Mouse (Mus musculus) embryo, embryonic 11.5 days (tissue): ENCODE data around the gene Ddx42.

Experiments used
- DNase-seq: peaks from one replicate; pipeline ENCODE4 v3.0.0-alpha.2; 2012; ENCODE audit warnings: low read depth, low spot score

Gene Ddx42

GRCm38 (mm10) chr11:106268326-106269059, 51.8 kb downstream of the Ddx42 start:
- DNase-seq = no peak

GRCm38 (mm10) chr11:106269060-106269431, 52.3 kb downstream of the Ddx42 start:
- no peak for DNase-seq

GRCm38 (mm10) chr11:106271131-106271793, 54.5 kb downstream of the Ddx42 start:
- no peak for DNase-seq

- no peak for DNase-seq
Observed at GRCm38 (mm10) chr11:106271794-106272643, 55.3 kb downstream of the Ddx42 start.

GRCm38 (mm10) chr11:106272644-106273310, 56.1 kb downstream of the Ddx42 start, which contains the start of gene Smarcd2:
Gene Smarcd2 (minus strand): TSS chr11:106272972.
- peak; percentile 98 for DNase-seq

- no peak for DNase-seq
Observed at GRCm38 (mm10) chr11:106273311-106273684, 56.6 kb downstream of the Ddx42 start.

- DNase-seq = no peak
Observed at GRCm38 (mm10) chr11:106273811-106274210, 57.1 kb downstream of the Ddx42 start.

GRCm38 (mm10) chr11:106274374-106274773, 57.6 kb downstream of the Ddx42 start:
- no peak for DNase-seq

GRCm38 (mm10) chr11:106274971-106275411, 58.3 kb downstream of the Ddx42 start:
- no peak for DNase-seq

- DNase-seq = peak; percentile 88
Observed at GRCm38 (mm10) chr11:106276454-106276853, 59.7 kb downstream of the Ddx42 start, which contains the start of gene Tcam1. Gene Tcam1 (plus strand): TSS chr11:106276672.

GRCm38 (mm10) chr11:106282452-106282851, 65.7 kb downstream of the Ddx42 start:
- no peak for DNase-seq

- no peak for DNase-seq
Observed at GRCm38 (mm10) chr11:106283371-106283770, 66.6 kb downstream of the Ddx42 start.

GRCm38 (mm10) chr11:106284126-106284525, 67.4 kb downstream of the Ddx42 start:
- no peak for DNase-seq

GRCm38 (mm10) chr11:106286206-106286605, 69.5 kb downstream of the Ddx42 start:
- no peak for DNase-seq

GRCm38 (mm10) chr11:106286987-106287386, 70.3 kb downstream of the Ddx42 start:
- no peak for DNase-seq

GRCm38 (mm10) chr11:106289369-106289768, 72.6 kb downstream of the Ddx42 start:
- DNase-seq = no peak

- no peak for DNase-seq
Observed at GRCm38 (mm10) chr11:106290376-106290775, 73.7 kb downstream of the Ddx42 start.

- DNase-seq = no peak
Observed at GRCm38 (mm10) chr11:106291861-106292260, 75.1 kb downstream of the Ddx42 start.
